Mouse (Mus musculus) layer of hippocampus, postnatal 25 days (tissue): ENCODE data around the gene Psmd6. TPM values are rescaled to one million over a fixed set of nuclear protein-coding genes. Genes with fewer than 3 reads are reported as not detected.

ENCODE experiments used
- DNase-seq, 2 experiments: peaks; one replicate each; pipeline ENCODE4 v3.0.0; 2022; ENCODE audit warnings: mixed read lengths in 2 of 2, low spot score in 1 of 2; ENCODE audit errors: extremely low spot score in 1 of 2
- total RNA-seq, 2 experiments: library from RNA; stranded (reverse); gene quantifications; 2 replicates each; pipeline ENCODE4 v1.2.3; 2021

The Psmd6 gene
- total RNA-seq, 2 experiments from 2014 or later, result 113 to 121 TPM

GRCm38 (mm10) chr14:14065142-14065498 is 55.7 kb downstream of the Psmd6 start:
- DNase-seq, result no peak

GRCm38 (mm10) chr14:14064486-14065141 is 56.2 kb downstream of the Psmd6 start:
- DNase-seq, result no peak

- no peak for DNase-seq
Measured at GRCm38 (mm10) chr14:14063382-14063781, 57.4 kb downstream of the Psmd6 start.

- no peak for DNase-seq
Measured at GRCm38 (mm10) chr14:14062531-14063245, 58.1 kb downstream of the Psmd6 start.

Other genes starting within 250 kb of the Psmd6 start
- gene Gm281, start 206.5 kb downstream of the Psmd6 start, total RNA-seq, result not detected
- 10 to 100 TPM; 22.1 to 29.4 TPM for gene Atxn7, start 159.5 kb downstream of the Psmd6 start, total RNA-seq
- gene Thoc7, start 159.1 kb downstream of the Psmd6 start, total RNA-seq, result 100 to 1,000 TPM; 103 to 107 TPM
- not detected for gene Olfr720, start 65.9 kb upstream of the Psmd6 start, total RNA-seq
- gene Olfr31, start 201.8 kb upstream of the Psmd6 start, total RNA-seq, result not detected
- gene Il3ra, start 225.3 kb upstream of the Psmd6 start, total RNA-seq, result 1 to 10 TPM; 3.4 to 3.5 TPM